Mouse (Mus musculus): ENCODE data around the gene Qars.

The Qars gene

DNA sequence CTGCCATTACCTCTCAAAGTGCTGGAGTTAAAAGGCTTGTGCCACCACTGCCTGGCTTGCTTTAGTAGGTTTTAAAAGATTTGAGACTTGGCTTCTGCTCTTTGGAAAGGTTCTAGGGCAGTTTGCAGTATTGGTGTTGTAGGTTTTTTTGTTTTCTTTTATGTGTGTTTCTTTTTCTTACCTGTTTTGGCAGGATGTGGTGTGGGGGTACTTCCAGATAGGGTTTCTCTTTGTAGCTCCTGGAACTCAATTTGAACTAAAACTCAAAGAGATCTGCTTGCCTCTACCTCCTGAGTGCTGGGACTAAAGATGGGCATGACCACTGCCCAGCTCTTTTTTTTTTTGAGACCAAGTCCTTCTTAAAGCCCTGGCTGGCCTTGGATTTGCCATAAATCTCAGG lies 33.3 kb downstream of the Qars start:
- peak; percentile 34 for DNase-seq (ENCODE audit: low spot score)

DNA sequence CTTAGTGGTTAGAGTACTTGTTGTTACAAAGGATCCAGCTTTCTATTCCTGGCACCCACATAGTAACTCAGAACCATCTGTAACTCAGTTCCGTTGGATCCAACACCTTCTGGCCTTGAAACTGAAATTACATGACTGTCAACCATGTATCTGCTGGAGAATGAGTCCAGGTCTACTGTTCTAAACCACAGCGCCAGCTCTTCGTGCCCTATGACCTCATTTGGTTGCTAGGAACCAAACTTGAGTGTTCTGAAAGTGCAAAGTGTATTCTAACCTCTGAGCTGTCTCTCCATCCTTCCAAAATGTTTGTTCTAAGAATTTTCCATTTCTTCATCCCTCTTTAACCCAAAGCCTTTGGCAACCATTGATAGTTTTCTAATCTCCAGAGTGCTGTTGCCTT lies 38.5 kb downstream of the Qars start:
- no peak for DNase-seq (ENCODE audit: low spot score)

DNA sequence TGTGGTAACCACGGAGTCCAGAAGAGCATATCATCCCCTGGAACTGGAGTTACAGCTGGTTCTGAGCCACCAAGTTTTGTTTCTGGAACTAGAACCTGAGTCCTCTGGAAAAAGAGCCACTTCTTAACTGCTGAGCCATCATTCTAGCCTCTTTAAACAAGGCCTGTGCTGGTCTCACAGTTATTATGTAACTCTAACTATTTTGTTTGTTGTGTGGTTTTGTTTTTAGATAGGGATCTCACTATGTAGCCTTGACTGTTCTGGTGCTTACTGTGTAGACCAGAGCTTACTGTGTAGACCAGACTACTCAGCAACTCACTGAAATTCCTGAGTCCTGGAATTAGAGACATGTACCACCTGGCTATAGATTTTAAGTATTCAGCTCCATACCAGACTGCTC lies 39.4 kb downstream of the Qars start:
- no peak for DNase-seq (ENCODE audit: low spot score)

DNA sequence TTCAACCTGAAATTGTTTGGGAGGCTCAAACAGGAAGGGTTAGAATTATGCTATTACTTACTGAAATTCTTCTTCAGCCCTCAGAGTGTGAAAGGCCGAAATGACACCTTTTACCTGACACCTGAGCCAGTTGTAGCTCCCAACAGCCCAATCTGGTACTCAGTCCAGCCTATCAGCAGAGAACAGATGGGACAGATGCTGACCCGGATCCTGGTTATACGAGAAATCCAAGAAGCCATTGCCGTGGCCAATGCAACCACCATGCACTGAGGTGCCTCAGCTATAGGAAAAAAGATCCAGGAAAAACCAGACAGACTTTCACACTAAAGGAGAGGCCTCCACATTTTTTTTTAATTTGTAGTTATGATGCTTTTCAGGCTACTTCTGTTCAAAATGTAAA lies 51.7 kb downstream of the Qars start:
- DNase-seq (ENCODE audit: low spot score), result no peak

DNA sequence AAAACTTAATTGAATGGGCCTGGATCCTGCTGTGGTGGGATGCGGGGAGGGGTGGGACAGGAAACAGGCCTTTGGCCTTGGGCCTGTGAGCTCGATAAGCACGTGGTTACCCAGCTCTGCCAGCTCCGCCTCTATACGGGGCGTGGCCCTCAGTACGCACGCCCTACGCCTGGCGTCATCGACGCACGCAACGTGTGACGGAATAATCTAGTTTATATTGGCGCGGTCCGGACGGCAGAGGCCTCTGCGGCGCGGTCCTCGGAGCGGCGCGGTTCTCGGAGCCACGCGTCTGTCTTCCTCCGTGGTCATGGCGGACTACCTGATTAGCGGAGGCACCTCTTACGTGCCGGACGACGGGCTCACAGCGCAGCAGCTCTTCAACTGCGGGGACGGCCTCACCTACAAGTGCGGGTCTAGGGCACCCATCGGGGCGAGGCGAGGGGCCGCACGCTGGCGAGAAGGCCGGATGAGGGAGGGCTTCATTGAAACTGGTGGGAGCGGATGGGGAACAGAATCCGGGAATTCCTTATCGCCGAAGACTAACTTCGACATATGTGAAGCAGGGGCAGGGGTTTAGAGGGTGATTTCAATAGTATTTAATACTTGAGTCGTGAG lies 52.8 kb downstream of the Qars start, which contains the start of gene Impdh2:
Impdh2 (plus strand) TSS at position 60 of the 615 bp plus-strand sequence.
- DNase-seq (ENCODE audit: low spot score), result peak; percentile 97

DNA sequence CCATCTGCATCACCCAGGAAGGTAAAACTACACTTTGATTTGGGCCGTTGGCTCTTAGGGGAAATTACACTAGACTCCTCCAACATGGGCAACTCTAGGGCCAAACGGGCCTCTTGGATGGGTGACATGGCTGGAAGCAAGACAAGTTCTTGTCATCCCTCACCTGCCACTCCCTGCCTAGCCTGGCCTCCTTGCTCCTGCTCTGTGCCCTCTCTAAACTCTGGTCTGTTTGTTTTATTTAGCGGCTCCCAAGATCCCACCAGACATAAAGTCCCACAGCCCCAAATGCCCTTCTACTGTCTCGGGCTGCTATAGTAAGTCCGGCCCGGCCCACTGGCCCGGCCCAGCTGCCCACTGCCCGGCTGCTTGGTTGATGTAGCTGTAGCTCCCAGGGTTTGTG lies 56.2 kb downstream of the Qars start:
- no peak for DNase-seq (ENCODE audit: low spot score)

DNA sequence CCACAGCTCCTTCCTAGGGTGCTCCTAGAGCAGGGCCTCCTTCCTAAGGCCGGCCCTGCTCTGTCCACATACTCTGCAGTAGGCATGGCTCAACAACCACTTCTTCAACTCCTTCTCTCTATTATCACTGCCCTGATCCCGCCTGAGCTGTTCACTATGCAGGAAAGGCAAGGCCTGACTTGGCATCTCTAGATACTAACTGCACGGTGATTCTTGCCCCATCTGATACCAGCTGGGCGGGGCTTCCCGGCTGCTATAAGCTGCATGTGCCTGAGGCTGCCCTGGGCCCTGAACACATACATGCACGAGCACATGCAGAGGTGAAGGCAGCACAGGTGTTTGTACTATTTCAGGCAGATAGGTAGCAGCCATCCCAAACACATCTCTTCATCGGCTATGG lies 56.6 kb downstream of the Qars start:
- no peak for DNase-seq (ENCODE audit: low spot score)

All from T-cell, adult 2 months (primary cell).